Mouse (Mus musculus): Measurements from ENCODE around the gene Gtse1.

The Gtse1 gene

DNA sequence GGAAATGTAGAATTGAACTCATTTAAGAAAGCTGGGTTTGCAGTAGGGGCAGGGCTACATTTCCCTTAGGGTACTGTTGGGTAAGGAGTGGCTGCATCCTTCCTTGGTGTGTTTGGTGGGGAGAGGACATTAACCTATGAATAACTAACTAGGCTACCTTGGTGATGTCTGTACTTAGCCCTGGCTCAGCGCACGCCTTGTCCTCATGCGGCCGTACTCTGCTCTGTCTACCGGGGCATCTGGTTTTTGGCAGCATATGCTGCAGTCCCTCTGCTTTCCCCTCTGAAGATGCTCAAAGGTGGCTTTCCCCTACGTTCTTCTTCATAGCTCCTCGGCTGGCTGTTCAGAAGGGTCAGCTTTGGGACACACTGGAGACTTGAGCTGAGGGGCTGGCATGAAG, 17.8 kb downstream of the Gtse1 start:
- no peak for DNase-seq

DNA sequence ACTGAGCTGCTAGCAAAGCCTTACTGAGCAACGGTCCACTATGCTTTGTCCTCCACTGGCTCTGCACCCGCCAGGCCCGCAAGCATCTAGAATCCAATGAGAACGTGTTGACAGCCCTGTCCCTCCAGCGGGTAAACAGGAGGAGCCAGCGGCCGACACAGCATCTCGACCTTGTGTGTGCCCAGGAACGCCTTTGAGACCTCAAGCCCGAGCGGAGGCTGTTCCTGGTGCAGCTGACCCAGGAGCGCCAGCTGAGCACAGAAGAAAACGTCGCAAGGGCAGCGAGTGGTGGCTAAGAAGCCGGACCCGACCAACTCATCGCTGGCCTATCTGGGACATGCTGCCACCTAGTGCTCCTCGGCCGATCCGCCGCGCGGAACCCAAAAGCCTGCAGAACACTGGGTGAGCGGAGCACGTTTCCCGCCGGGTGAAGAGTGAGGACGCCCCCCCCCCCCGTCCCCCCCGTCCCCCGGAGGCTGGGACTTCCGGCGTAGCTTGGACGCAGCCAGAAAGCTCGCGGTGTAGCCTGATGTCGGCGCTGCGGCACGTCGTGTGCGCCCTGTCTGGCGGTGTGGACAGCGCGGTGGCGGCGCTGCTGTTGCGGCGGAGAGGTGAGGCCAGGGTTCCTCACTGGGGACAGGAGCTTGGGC, 19.4 kb downstream of the Gtse1 start, which contains the start of gene Trmu:
Gene Trmu, plus strand, starts transcription at position 465 of the 650 bp plus-strand sequence.
- DNase-seq: peak; percentile 91

- peak; percentile 58 for DNase-seq
Observed at GRCm38 (mm10) chr15:85879498-85879895, 20.0 kb downstream of the Gtse1 start.

DNA sequence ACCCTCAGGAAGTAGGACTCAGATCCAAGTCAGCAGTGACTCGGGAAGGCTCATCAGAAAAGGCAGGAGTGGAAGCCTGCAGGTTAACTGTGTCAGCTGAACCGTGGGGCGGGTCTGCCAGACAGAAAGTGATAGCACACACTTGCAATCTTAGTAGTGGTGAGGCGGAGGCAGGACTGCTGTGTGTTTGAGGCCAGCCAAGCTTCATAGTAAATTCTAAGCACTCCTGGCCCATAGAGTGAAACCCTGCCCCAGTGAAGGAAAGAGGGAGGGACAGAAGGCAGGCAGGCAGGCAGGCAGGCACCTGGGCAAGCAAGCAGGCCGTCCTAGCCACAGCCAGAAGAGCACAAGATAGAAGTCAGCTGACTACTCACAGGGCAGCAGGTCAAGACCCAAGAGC, 26.1 kb downstream of the Gtse1 start:
- DNase-seq: no peak

DNA sequence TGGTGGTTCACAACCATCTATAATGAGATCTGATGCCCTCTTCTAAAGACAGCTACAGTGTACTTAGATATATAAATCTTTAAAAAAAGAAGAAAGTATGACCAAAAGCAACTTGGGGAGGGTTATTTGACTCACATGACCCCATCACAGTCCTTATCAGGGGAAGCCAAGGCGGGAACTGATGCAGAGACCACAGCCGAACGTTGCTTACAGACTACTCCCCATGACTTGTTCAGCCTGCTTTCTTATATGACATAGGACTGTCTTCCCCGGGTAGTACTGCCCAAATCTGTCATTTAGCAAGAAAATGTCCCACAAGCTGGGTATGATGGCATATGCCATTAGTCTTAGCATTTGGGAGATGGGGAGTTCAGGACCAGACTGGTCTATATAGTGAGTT, 29.7 kb downstream of the Gtse1 start:
- DNase-seq: no peak

- DNase-seq: no peak
Observed at GRCm38 (mm10) chr15:85891971-85892370, 32.4 kb downstream of the Gtse1 start.

GRCm38 (mm10) chr15:85892498-85893118, 33.1 kb downstream of the Gtse1 start:
- DNase-seq: no peak

- DNase-seq: no peak
Observed at GRCm38 (mm10) chr15:85893871-85894270, 34.3 kb downstream of the Gtse1 start.

DNA sequence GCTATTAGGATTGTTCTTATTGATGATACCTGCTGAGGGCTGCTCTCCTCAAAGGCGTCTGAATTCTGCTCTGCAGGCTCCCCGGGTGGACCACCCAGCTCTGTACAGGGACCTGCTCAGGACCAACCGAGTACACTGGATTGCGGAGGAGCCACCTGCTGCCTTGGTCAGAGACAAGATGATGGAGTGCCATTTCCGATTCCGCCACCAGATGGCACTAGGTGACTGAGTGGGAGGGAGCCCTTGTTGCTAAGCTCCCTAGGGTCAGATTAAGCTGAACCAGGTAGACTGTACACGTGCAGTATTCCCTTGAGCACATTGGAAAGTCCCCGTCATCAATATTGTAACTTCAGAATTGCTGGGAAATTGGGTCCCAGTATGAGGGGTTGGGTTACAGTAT, 36.7 kb downstream of the Gtse1 start:
- peak; percentile 95 for DNase-seq

GRCm38 (mm10) chr15:85897113-85897512, 37.6 kb downstream of the Gtse1 start:
- no peak for DNase-seq

GRCm38 (mm10) chr15:85899396-85899795, 39.9 kb downstream of the Gtse1 start:
- no peak for DNase-seq

DNA sequence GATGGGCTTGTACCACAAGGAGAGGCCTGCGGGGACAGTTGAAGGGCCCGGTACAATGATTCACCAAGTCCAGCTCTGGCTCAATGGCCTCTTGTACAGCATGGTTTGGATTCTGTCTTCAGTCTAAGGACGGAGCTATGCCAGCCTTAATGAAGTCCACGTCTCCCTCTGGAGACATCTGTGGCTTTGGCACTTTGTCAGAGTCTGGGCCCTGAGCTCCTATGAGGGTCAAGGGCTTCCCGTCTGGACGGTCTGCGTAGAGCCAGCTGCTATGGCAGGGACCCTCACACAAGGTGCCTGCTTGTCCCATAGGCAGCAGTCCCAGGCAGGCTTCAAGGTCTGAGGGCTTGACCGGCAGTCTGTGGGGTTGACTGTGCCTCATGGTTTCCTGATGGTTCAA, 40.8 kb downstream of the Gtse1 start:
- no peak for DNase-seq

GRCm38 (mm10) chr15:85900801-85901200, 41.3 kb downstream of the Gtse1 start:
- DNase-seq: no peak

DNA sequence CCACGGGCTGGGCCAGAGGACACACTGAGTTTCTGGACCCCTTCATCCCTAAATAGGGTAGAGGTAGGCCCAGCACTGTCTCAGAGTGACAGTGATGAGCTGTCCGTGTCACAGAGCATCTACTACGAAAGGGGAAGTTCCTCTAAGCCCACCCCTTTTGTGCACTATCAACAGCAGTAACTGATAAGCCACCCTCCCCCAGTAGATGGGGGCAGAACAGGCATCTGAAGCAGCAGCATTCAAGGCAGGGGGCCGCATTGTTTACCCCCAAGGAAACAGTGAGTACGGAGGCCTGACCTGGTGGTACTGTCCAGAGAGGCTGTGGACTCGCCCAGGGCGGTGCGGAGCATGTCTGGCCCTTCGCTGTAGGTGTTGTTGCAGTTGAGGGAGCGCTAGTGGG, 43.0 kb downstream of the Gtse1 start:
- DNase-seq: no peak

DNA sequence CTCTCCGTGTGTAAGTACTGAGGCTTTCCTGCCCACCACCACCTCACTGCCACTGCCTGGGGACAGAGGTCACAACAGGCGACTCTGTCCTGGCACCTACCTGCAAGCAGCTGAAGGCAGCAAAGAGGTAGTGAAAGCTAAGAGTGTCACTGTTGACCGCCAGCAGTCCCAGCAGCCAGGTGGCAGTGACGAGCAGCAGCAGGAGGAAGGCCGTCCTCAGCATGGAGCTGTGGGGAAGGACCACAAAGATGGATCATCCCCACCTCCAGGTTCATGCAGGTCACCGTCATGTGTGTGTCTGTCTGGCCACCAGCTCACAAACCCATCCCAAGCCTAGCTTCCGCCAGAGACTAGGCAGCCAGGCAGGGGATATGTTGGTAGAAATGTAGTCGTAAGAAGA, 44.3 kb downstream of the Gtse1 start:
- DNase-seq: no peak

GRCm38 (mm10) chr15:85908660-85909491, 49.3 kb downstream of the Gtse1 start:
- DNase-seq: no peak

GRCm38 (mm10) chr15:85909492-85909829, 49.9 kb downstream of the Gtse1 start:
- peak; percentile 36 for DNase-seq

DNA sequence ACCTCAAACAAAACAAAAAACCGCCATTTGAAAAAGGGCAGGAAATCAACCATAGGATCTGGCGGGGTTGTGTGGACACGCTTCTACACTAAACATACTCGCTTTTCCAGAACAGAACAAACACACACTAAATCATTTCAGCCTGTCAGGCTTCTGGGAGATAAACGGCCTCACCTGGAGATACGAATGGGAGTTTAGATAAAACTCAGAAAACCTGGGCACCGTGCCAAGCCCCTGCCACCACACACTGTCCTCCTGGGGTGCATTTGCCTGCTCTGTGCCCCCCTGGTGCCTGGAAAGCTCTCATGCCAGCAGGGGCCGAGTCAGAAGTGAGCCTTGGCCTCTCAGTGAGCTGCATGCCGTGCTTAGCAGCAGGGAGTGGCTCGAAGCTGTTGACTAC, 50.4 kb downstream of the Gtse1 start:
- peak; percentile 43 for DNase-seq

- peak; percentile 95 for DNase-seq
Observed at GRCm38 (mm10) chr15:85913605-85914004, 54.1 kb downstream of the Gtse1 start.

DNA sequence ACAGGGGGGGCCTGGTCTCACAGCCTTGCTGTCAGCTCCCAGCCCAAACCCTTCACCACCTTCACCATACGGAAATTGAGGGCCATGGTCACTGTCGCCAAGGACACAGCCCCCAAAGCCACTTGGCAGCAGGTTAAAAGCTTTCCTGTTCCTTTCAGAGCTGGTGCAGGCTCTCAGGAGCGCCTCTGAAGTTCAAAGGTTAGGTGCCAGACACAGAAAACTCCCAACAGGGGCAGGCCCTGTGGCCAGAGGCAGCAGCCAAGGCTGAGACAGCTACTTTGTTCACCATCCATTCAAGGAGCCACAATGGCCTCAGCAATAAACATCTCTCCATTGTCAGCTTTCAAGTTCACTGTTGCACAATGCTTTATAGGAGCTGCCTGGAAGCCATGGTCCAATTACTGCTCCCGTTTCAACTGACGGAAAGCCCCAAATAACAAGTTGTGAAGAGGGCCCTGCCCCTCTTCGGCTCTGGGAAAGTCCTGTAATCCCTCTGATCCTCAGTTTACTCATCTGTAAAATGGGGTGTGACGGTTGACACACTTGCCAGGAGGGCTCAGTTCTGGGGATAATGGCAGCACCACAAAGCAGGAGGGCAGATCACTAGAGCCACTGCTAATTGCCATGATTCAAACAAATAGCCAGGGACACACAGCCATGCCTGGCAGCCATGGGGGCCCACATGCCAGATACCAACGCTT, 59.8 kb downstream of the Gtse1 start:
- no peak for DNase-seq

DNA sequence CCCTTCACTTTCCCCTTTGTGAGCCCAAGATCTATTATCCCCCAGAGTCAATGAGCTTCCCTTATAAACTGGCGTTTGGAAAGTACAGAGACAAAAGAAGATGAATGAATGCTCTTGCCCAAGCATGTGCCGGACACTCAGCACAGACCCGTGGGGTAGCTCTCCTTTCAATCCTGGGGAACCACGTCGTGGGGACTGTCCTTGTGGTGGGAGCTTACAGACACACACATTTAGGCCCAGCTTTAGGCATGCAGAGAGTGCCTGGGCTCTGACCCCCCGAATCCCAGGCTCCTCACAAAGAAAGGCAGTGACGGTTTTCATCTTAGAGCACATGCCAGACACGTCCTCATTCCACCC, 60.3 kb downstream of the Gtse1 start:
- no peak for DNase-seq

- no peak for DNase-seq
Observed at GRCm38 (mm10) chr15:85921855-85922254, 62.3 kb downstream of the Gtse1 start.
